Mouse (Mus musculus): ENCODE results near the gene Alcam.

DNA sequence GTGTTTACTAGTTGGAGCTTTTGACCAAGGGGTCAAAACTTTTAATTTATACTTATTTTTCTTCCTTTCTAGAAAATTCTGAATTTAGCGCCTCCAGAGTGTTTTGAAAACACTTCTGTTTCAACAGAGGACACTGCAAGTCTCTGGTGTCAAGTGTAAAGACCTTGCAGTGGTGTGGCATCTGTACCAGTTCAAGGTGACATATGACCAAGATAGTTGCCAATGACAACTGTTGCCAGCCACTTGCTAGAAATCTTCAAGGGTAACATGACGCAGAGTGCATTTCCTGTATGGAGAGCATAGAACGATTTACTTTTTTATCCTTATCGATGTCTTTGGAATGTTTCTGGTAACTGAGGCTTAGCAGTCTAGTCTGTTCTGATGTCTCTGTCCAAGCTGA lies 119.8 kb downstream of the Alcam start:
- TF ChIP-seq MAX (IDR thresholded peaks at IDR 0.05; ENCODE audit: low read length), result no peak
- TF ChIP-seq MYB (IDR thresholded peaks at IDR 0.05; ENCODE audit: low read depth, low read length), result no peak
- no peak for TF ChIP-seq POLR2A (IDR thresholded peaks at IDR 0.05; ENCODE audit: control insufficient read depth in 1 of 2, insufficient read depth in 1 of 2, low read depth in 1 of 2, low read length in 2 of 2, poor library complexity in 1 of 2)
- no peak for TF ChIP-seq EP300 (IDR thresholded peaks at IDR 0.05; ENCODE audit: low read depth in 1 of 2, low read length in 2 of 2)
- no peak for TF ChIP-seq HCFC1 (IDR thresholded peaks at IDR 0.05; ENCODE audit: low read depth, low read length)
- no peak for TF ChIP-seq MEF2A (IDR thresholded peaks at IDR 0.05; ENCODE audit: extremely low read depth, insufficient replicate concordance, low read depth, low read length, poor library complexity, severe bottlenecking)
- TF ChIP-seq CTCF (IDR thresholded peaks at IDR 0.05 in 2 of 3, conservative IDR thresholded peaks at IDR 0.05 in 1 of 3; ENCODE audit: control insufficient read depth in 1 of 3, insufficient read depth in 1 of 3, low read depth in 2 of 3, low read length in 3 of 3, poor library complexity in 1 of 3, severe bottlenecking in 1 of 3), result no peak
